Mouse (Mus musculus) left cerebral cortex, postnatal 36 days (tissue): ENCODE measurements around the gene Rgma. TPM values are rescaled to one million over a fixed set of nuclear protein-coding genes. Genes with fewer than 3 reads are reported as not detected.

Experiments
- DNase-seq, 2 experiments: peaks; one replicate each; pipeline ENCODE4 v3.0.0; 2021 to 2022; ENCODE audit warnings: low spot score in 2 of 2, mixed read lengths in 1 of 2
- intact Hi-C: fragments of 180-260 bp; cut with DNase I; formaldehyde crosslinking; loops from one replicate; pipeline ENCODE4 v1.15.1; 2025
- total RNA-seq, 2 experiments: library from RNA; stranded (reverse); gene quantifications; 2 replicates each; pipeline ENCODE4 v1.2.3; 2021

Gene Rgma
- total RNA-seq, 2 experiments from 2014 or later, result 59.0 to 64.1 TPM

- no peak for DNase-seq
- intact Hi-C loops, result loop anchor here (5.0 kb wide), 1 partner anchor 47 kb away; the partner anchor contains the start of gene Rgma
Measured at GRCm38 (mm10) chr7:73424243-73424642, 48.9 kb downstream of the Rgma start.

GRCm38 (mm10) chr7:73424705-73425104 is 49.4 kb downstream of the Rgma start:
- no peak for DNase-seq
- intact Hi-C loops, result loop anchor here (5.0 kb wide), 1 partner anchor 47 kb away; the partner anchor contains the start of gene Rgma

- DNase-seq, result no peak
- intact Hi-C loops, result no loop called here
Measured at GRCm38 (mm10) chr7:73425451-73425850, 50.1 kb downstream of the Rgma start.

- intact Hi-C loops, result no loop called here
- no peak for DNase-seq
Measured at GRCm38 (mm10) chr7:73426235-73426634, 50.9 kb downstream of the Rgma start.

GRCm38 (mm10) chr7:73426752-73427386 is 51.6 kb downstream of the Rgma start:
- intact Hi-C loops, result no loop called here

GRCm38 (mm10) chr7:73427794-73428193 is 52.5 kb downstream of the Rgma start:
- DNase-seq, result no peak
- intact Hi-C loops, result no loop called here

More at GRCm38 (mm10) chr7:73426752-73427386, 51.6 kb downstream of the Rgma start:
- DNase-seq, result no peak

- intact Hi-C loops, result no loop called here
- no peak for DNase-seq
Measured at GRCm38 (mm10) chr7:73428525-73428924, 53.2 kb downstream of the Rgma start.

- DNase-seq, result no peak
- intact Hi-C loops, result no loop called here
Measured at GRCm38 (mm10) chr7:73433637-73434335, 58.5 kb downstream of the Rgma start.

GRCm38 (mm10) chr7:73434336-73434677 is 59.0 kb downstream of the Rgma start:
- no peak for DNase-seq
- intact Hi-C loops, result no loop called here

DNA sequence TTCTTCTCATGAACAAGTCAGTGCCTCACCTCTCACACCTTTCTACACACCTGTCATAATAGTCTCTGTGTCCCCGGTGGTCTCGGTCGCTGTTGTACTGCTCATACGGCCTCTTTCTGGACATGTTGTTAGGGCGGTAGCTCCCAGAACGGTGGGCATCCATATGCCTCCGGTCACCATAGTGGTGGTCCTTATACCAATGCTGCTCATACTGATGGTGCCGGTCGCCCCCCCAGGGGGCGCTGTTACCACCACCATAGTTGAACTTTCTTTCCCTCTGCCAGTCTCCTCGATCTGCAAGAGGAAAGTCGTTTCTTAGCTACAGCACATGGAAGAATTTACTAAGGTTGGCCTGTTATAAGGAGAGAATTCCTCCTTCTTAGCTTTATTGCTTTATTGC is 60.4 kb downstream of the Rgma start:
- intact Hi-C loops, result loop anchor here (5.0 kb wide), 1 partner anchor 192 kb away; no protein-coding TSS in a partner anchor
- no peak for DNase-seq

DNA sequence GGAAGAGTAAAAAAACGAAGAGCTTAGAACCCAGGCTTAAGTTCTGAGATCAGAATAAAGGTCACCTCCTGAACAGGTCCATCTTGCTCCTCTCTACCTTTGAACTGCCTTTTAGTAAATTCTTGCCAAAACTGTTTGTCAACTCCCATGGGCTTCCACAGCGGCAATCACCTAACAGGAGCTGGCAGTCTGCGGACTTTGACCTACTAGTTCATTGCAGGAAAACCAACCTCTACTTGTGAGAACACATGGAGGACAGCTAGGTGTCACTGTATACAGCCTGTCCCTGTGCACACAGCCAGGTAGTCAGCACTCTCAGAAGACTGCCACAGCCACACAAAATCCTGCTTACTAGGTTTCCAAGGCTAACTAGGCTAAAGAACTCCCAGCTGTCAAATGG is 66.5 kb downstream of the Rgma start:
- intact Hi-C loops, result no loop called here
- DNase-seq, result no peak

- DNase-seq, result no peak
- intact Hi-C loops, result no loop called here
Measured at GRCm38 (mm10) chr7:73442246-73442645, 66.9 kb downstream of the Rgma start.

- intact Hi-C loops, result no loop called here
- DNase-seq, result no peak
Measured at GRCm38 (mm10) chr7:73451594-73451993, 76.3 kb downstream of the Rgma start.

GRCm38 (mm10) chr7:73452187-73452808 is 77.0 kb downstream of the Rgma start:
- intact Hi-C loops, result no loop called here
- no peak for DNase-seq

DNA sequence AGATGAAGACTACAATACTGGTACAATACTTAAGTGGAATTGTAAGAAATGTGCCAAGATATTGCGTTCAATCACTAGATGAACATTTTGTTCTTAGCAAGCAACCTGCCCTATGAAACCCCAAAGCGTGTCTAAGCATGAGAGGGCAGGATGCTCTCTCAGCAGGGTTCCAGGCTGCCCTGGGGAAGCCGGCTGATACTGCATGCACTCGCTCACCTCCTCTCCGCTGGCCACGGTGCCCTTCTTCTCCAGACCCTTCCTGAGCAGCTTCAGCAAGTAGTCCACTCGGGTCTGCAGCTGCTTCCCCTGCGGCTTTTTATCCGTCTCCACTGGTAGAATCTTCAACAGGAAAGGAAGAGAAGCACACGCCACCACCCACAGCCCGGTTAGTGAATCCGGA is 78.8 kb downstream of the Rgma start:
- DNase-seq, result no peak
- intact Hi-C loops, result no loop called here

DNA sequence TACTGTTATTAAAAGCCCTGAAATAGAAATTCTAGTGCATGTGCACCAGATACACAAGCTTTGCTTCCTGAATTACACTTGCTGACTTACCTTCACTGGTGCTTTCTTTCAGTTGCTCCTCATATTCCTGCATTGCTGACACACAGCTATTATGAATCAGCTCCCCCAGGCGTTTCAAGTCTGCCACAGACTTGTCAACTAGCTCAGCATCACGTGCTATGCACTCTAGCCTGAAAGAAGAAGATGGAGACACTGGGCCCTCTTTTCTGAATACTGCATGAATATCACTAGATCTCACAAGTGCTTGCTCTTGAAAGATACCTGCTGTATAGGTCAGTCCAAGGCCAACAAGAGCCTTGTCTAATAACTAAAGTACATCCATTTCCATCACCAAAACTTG is 88.2 kb downstream of the Rgma start:
- DNase-seq, result no peak
- intact Hi-C loops, result no loop called here

GRCm38 (mm10) chr7:73467741-73468140 is 92.4 kb downstream of the Rgma start:
- intact Hi-C loops, result no loop called here

More at GRCm38 (mm10) chr7:73467741-73468140, 92.4 kb downstream of the Rgma start:
- no peak for DNase-seq
